Mouse (Mus musculus): ENCODE data around the gene Prkag2. TPM values are rescaled to one million over a fixed set of nuclear protein-coding genes. Genes with fewer than 3 reads are reported as not detected.
"Not testable (repeated sequence)": the region's sequence is repeated elsewhere in the genome, so short reads cannot be mapped to it uniquely, and the experiment has no call there.

Gene Prkag2
- total RNA-seq, 2 experiments from 2014 or later = 18.2 to 27.5 TPM

DNA sequence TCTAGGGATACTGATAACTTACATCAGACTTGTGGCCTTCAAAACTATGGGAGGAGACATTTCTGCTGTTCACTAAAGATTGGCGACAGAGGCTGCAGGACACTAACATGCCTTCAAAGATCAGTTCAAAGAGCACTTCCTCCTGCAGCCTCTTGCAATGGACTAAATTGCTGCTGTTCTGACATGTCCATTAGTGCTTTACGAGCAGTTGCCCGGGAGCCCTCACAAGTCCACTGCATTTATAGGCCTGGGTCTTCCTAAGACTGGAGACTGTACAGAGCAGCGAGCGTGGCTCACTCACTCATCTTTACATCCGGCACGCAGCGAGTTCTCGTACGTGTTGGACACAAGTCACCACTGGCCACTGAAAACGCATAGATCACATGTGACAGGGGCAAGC is 208.0 kb downstream of the Prkag2 start:
- no peak for ATAC-seq (replicated peaks; ENCODE audit: poor library complexity, severe bottlenecking)

- no peak for ATAC-seq (replicated peaks; ENCODE audit: poor library complexity, severe bottlenecking)
These were observed 210.6 kb downstream of the Prkag2 start for GRCm38 (mm10) chr5:24889860-24890259.

GRCm38 (mm10) chr5:24888874-24889591 is 211.4 kb downstream of the Prkag2 start:
- no peak for ATAC-seq (replicated peaks; ENCODE audit: poor library complexity, severe bottlenecking)

- no peak for ATAC-seq (replicated peaks; ENCODE audit: poor library complexity, severe bottlenecking)
These were observed 213.2 kb downstream of the Prkag2 start for GRCm38 (mm10) chr5:24887271-24887670.

DNA sequence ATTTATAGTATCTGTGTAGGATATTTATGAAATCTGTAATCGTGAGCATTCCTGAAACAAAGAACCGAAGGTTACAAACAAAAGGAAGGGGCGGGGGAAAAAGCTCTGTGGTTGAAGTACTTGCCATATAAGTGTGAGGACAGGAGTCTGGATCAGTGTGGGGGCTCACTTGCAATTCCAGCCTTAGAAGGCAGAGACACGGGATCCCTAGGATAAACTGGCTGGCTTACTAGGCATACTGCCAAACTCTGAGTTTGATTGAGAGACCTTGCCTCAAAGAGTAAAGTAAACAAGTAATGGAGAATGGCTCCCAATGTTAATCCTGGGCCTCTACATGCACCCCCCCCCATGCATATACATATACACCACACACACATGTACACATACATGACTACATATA is 221.7 kb downstream of the Prkag2 start:
- no peak for ATAC-seq (replicated peaks; ENCODE audit: poor library complexity, severe bottlenecking)

- peak; percentile 43 for ATAC-seq (replicated peaks; ENCODE audit: poor library complexity, severe bottlenecking)
These were observed 222.4 kb downstream of the Prkag2 start for GRCm38 (mm10) chr5:24877836-24878624.

- peak; percentile 25; the same call in 1 of the 2 replicates for ATAC-seq (replicated peaks; ENCODE audit: poor library complexity, severe bottlenecking)
These were observed 223.8 kb downstream of the Prkag2 start for GRCm38 (mm10) chr5:24876653-24877052.

- no peak for ATAC-seq (replicated peaks; ENCODE audit: poor library complexity, severe bottlenecking)
These were observed 226.3 kb downstream of the Prkag2 start for GRCm38 (mm10) chr5:24874111-24874510.

DNA sequence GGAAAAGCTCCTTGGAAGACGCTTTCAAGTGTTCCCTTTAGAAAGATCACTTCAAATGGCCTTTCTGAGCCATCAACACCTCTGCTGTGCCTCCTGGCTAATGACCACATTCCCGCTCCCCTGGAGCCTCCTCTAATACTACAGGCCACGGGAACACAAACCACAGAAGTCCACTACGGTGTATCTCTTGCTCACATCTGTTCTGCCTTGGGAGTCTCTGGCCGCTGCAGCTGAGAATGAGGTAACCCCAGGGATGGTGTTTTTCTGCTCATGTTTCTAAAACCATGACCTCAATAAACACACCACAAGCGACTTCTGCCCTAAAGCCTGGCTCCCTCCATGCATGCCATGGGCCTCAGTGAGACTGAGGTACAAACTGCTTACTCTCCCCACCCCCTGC is 227.2 kb downstream of the Prkag2 start:
- no peak for ATAC-seq (replicated peaks; ENCODE audit: poor library complexity, severe bottlenecking)

- ATAC-seq (replicated peaks; ENCODE audit: poor library complexity, severe bottlenecking) = no peak
These were observed 229.2 kb downstream of the Prkag2 start for GRCm38 (mm10) chr5:24871276-24871675.

GRCm38 (mm10) chr5:24869796-24870289 is 230.6 kb downstream of the Prkag2 start:
- ATAC-seq (replicated peaks; ENCODE audit: poor library complexity, severe bottlenecking) = no peak

DNA sequence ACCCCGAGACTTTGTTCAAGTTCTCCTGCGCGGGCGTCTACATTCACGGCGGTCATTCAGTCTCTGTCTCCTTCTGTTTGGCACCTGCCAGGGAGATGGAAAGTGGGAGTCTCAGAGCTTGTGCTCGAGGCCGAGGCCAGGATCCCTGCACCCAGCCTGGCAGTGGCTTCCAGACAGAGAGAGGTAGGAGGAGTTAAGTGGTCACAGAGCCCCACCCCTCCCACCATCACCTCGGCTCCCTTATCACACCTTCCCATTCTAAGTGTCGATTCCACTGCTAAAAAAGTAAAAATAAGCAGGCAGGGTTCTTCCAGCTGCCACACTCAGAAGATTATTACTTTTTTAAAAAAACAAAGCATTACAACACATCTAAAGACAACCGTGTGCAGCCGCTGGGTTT is 236.6 kb downstream of the Prkag2 start:
- ATAC-seq (replicated peaks; ENCODE audit: poor library complexity, severe bottlenecking) = no peak

GRCm38 (mm10) chr5:24861449-24861930 is 239.0 kb downstream of the Prkag2 start:
- ATAC-seq (replicated peaks; ENCODE audit: poor library complexity, severe bottlenecking) = no peak

GRCm38 (mm10) chr5:24860635-24861448 is 239.6 kb downstream of the Prkag2 start:
- peak; percentile 13; the same call in 1 of the 2 replicates for ATAC-seq (replicated peaks; ENCODE audit: poor library complexity, severe bottlenecking)

DNA sequence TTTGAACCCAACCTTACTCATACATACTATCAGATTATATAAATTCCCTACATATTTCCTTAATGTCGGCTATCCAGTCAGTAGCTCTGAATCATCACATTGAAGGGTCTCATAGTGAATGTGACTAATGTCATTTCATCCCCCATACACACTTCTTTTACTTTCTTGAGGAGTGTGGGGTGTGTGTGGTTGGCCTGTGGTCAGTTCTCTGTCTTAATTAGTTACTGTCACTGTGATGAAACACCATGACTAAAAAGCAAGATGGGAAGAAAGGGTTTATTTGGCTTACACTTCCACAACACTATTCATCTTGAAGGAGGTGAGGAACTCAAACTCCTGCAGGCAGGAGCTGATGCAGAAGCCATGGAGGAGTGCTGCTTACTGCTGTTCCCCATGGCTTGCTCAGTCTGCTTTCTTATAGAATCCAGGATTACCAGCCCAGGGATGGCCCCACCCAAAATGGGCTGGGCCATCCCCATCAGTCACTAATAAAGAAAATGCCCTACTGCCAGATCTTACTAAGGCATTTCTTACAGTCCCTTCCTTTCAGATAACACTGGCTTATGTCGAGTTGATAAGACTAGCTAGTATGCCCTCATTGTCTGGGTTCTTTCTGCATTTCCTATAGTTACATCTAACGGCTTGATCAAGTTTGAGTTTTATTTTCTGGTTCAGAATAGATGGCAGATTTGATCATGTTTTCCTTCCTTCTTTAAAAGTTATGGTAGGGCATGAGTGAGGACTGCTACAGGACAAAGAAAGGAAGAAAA is 240.5 kb downstream of the Prkag2 start:
- ATAC-seq (replicated peaks; ENCODE audit: poor library complexity, severe bottlenecking) = peak; percentile 91

- ATAC-seq (replicated peaks; ENCODE audit: poor library complexity, severe bottlenecking) = no peak
These were observed 245.4 kb downstream of the Prkag2 start for GRCm38 (mm10) chr5:24854827-24855600.

DNA sequence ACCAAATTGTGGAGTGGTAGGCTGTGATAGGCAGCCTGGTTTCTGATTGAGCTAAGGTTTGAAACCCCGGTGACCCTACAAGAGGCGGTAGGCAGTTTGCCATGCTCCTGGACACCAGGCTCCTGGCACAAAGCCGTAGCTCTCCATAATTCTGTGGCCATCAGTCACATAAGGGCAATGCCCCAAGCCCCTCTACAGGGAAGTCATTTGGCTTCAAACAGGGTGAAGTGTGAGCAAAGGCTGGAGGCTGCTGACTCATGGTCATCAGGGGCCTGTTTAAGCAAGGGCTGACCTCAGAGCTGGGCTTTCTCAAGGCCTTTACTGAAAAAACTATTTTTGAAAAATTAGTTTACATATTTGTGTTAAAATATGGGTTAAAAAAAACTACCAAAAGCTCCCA is 246.2 kb downstream of the Prkag2 start:
- no peak for ATAC-seq (replicated peaks; ENCODE audit: poor library complexity, severe bottlenecking)

- ATAC-seq (replicated peaks; ENCODE audit: poor library complexity, severe bottlenecking) = not testable (repeated sequence)
These were observed 252.2 kb downstream of the Prkag2 start for GRCm38 (mm10) chr5:24848261-24848660.

DNA sequence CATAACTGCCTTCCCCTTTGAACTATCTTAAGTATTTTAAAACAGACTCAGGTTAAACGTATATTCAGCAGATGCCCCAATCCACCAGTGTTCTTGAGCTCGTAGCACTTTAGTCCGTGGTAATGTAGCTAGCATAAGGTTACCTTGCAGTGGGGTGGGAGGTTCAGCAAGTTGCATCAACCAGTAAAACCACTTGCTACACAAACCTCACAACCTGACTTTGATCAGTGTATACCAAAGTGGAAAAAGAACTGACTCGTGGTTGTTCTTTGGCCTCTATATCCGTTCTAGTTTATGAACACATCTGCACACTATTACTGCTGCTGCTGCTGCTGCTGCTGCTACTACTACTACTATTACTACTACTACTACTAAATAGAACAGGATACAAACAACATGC is 256.6 kb downstream of the Prkag2 start:
- ATAC-seq (replicated peaks; ENCODE audit: poor library complexity, severe bottlenecking) = no peak
